Mouse (Mus musculus) CH12F3 (cell line): ENCODE results near the gene Elp4.

Source experiments
- in situ Hi-C: fragments of 300-500 bp; cut with MboI; formaldehyde crosslinking; loops from 2 replicates; pipeline ENCODE4 v1.14.3; 2020; ENCODE audit warnings: low sequenced_read_pairs

The Elp4 gene

DNA sequence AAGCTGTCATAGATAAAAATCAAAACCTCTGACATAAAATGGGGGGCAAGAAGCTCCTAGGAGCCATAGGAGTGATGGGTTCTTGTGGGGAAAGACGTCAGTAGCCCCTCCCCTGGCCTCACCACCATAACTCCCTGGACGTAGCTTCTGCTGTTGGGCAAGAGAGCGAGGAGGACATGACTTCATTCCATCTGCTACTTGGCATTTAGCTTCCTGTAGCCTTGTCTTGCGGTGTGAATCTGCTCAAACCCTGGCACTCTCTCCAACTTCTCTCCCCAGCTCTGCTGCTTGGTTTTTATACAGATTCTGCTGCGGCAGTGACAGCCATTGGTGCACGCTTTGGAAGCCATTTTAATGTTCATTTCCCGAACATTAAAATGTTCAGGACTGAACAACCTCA is 157.5 kb downstream of the Elp4 start:
- in situ Hi-C loops: no loop called here

DNA sequence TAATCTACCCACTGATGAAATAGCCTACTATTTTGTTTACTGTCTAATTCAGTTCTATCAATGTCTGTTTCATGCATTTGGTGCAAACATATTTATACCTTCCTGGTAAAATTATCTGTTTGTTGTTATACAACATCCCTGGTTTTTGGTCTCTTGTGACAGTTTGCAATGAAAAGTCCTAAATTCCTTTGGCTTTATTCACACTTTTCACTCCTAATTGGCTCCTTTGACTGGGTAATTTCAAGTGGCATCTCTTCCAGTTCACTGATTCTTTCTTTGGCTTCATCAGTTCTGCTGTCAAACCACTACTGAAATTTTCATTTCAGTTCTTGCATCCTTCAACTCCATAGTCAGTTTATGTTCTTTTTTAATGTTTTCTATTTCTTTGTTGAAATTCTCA is 168.2 kb downstream of the Elp4 start:
- in situ Hi-C loops: no loop called here

DNA sequence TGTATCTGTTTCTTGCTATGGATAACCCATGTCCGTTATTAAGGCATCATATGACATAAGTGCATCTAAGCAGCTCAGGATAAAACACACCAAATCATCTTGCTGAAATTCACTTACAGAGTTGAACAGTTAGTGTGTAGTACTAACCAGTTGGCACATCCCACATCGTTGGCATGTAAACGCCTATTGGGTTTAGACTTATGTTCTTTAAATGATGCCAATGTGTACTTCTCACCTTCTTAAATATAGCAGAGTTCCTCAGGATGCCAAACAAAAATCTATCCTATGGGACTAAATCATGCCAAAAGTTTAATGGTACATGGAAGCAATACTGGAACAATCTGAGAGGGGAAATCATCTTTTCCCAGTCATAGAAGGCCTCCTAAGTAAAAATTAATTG is 173.7 kb downstream of the Elp4 start:
- in situ Hi-C loops: no loop called here

DNA sequence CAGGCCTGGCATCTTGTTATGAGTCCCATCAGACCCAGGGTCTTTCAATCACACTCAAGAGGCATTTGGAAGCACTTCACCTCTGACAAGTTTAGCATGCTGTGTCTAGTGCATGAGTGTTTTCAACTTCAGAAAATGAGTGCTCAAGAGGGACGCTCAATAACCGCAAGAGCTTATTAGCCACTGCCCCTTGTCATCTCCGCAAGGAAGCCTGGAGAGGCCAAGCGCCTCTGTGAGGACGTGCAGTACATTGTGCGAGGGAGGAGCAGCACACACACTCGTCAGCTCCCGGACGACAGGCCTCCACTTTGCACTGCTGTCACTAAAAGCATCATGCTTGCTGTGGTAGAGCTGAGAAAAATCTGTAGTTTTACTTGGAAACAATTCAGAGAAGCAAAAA is 177.7 kb downstream of the Elp4 start:
- in situ Hi-C loops: no loop called here

DNA sequence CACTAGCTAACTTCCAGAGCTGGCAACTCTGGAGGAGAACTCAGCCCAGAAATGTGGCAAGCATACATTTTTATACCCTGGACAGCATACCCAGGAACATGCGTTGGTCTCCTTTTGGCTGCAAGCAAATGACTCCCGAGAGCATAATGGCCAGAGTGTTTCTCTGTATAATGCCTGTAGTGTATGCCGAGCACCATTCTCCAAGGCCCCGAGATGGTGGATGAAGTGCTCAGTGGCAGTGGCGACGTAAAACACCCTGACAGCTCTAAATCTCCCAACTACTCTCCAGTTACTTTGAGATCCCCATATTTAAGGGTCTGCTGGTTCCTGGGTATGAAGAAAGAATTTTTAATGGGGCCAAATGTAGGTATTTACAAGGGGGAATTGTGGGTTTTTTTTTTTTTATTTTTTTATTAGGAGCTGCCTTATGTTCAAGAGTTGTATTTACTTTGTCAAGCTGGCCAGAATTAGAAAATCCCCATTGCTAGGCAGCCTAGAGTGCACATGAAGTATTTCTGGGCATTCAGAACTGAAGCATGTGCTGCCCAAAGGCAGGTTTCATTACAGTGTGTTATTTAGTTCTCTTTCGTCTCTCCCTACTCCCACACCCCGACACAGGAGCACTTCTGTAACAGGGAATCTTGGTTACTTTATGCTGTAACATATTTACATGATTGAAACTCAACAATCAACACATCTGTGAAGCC is 188.8 kb downstream of the Elp4 start:
- in situ Hi-C loops: no loop called here

DNA sequence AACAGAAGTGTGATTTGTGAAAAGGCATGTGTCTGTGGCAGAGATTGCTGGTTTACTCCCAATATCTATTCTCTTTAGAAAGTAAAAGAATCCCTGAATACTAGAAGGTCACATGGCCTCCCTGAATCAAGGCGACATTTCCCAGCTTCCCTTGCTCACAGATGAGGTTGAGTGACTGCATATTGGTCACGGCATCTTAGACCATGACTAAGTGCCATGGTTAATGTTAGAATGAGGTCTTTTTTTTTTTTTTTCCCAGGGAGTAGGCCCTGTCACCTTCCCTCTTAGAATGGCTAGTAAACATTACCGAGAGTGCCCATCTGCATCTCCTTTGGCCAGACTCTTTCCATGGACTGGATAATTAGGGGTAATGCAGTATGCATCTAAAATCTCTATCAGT is 193.9 kb downstream of the Elp4 start:
- in situ Hi-C loops: no loop called here

DNA sequence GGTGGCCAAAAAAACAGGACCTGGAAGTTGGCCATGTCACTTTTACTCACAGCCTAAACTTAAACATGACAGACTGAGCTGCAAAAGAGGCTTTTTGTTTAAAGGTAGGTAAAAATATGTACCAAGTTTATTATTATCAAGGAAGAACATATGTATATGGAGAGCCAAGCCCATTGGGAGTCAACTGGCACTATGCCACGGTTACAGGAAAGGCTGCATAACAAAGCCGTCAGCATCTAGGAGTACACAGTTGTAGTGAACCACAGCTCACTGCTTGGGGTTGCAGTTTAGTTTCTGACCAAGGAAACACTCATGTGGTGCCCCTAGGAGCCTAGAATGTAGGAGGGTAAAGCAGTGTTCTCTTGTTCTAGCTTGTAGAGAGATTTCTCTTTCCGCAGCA is 195.2 kb downstream of the Elp4 start:
- in situ Hi-C loops: no loop called here

DNA sequence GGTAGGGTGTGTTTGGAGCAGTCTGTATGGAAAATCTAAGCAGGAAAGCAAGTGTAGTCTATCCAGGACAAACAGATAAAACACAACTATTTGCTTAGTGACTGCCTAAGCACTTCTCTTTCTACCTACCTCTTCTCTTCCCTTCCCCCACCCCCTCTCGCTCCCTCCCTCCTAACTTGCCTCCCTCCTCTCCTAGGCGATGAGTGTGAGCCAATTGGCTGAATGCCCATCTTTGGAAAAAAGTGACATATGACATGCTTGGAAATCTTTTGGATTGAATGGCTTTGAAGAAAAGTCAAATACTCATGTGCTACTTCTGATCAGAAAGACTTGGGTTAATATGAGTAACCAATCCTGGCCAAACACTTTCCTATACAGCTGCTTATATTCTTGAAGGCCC is 199.0 kb downstream of the Elp4 start:
- in situ Hi-C loops: no loop called here

DNA sequence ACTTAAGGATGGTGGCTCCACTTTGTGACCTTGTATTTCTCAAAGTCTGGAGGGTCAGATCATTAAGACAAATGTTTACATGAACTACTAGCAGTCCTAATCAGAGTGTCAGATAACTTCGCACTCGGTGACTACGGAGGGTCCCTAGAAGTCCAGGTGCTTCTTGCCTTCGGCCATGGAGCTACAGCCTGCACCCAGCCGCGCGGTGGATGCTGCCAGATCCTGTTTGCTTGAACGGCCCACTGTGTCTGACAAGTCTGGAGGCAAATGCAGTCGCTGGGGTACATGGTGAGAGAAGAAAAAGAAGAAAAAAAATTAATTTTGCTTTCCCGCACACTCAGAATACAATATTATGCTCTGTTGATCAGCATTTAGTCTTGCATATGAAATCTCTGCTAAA is 201.8 kb downstream of the Elp4 start:
- in situ Hi-C loops: no loop called here

DNA sequence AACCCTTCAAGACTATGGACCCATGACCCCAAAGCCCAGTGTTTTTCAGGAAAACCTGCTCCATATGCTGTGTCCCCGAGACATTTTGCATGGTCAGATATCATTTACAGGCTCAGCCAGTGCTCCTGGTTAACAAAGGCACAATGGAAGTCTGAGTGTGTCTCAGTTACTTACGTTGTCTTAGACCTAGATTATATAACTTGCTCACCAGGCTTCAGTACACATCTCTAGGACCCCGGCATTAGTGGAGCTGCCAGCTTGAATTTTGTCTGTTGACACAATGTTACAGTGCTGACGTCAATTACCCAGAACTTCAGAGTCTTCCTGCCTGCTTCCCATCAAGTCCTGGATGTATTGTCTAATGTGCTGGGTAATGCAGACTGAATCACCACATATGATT is 202.6 kb downstream of the Elp4 start:
- in situ Hi-C loops: no loop called here

DNA sequence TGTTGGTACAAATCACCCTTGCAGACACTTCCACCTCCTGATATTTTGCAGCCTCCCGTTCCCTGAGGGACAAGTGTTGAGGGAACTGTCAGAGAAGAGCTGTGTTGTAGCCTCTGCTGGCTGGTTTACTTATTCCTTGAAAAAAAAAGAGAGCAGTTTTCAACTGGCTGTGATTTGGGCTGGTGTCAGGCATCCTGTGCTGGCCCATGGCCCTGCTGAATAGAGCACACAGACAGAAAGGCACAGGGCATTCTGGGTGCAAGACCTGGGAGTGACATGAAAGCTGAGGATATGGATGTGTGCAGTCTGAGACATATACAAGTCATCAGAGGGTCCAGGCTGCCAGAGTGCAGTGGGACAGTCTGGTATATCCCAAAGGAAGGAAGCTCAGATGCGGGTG is 205.7 kb downstream of the Elp4 start:
- in situ Hi-C loops: no loop called here

DNA sequence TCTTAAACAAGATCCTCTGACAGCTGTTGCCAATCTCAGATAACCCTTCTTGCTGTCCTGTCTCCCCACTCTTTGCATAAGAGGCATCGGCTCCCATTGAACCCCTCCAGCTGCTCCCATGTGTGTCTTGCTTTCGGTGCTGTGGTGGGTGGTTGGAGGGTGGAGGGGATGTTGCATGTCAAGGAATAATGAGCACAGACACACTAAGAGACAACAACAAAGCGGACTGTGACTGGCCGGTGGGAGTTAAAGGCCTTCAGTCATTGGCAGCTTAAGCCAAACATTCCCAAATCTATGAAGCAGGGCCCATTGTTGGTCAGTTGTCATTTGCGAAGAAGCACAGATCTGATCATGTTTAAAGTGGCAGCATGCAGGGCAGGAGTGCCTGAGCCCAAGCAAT is 206.6 kb downstream of the Elp4 start:
- in situ Hi-C loops: no loop called here

DNA sequence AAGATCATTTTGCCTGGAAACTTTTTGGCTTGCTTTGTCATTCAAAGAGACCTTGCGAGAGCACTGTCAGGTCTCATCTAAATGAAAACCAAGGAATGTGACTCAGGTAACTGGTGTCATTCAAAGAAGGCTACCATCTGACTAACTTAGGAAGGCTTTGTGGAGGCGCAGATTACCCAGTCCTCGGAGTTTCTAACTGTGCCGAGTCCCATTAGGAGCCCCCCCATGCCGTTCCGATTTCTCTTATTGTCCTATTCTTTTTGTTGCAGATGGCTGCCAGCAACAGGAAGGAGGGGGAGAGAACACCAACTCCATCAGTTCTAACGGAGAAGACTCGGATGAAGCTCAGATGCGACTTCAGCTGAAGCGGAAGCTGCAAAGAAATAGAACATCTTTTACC is 213.1 kb downstream of the Elp4 start:
- in situ Hi-C loops: no loop called here

DNA sequence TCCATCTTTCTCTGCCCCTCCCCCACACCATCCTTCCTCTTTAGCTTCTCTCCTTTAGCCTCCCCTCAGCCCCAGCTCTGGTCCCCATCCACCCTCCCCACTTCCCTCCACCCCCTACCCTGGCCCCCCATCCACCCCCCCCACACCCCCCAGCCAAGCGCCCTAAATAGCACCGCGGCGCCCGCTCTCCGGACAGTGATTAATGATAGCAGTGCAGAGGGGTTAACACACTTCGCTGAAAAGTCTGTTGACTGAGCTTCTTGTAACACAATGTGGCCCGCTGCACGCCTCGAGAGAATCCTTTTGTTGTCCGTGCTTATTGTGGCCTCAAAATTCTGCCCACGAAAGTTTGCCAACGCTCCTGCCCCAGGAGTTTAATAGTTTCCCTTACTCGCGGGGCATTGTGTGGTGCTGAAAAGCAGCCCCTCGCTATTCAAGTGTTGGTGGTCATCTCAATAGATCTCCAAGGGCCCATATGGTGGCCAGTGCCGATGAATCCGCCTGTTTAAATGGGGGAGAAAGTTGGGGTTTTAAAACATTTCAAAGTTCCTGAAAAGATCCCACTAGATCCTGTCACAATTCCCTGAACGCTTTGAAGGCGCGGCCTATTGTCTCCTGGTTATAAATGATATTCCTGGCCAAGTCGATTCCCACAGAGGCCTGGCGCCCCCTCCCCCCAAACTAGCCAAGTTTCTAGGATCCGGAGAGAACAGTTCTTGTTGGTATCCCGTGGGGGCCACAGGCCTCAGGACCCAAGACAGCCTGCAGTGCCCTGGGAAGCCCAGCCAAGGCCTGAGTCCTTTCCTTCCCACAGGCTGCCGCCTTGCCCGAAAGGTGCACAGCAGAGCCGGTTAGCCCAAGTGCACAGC is 214.4 kb downstream of the Elp4 start:
- in situ Hi-C loops: no loop called here

DNA sequence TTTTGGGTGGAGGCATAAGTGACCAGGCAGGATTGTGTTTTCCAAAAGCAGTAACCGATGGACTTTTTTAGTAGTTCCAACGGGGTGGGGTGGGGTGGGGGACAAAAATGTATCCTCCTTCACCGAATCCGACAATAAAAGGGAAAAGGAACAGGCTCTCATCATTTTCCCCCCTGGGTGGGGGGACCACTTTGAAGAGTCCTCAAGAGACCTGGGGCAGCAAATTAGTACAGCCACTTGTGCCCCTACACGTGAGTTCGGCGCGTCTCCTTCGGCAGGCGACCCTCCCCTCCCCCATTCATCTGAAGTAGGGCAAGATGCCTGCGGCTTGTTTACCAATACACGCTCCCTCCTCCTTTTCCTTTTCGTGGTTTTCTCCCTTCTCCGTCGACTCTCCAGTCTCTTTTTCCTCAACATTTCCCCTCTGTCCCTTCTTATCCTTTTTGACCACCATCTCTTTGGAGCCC is 215.0 kb downstream of the Elp4 start:
- in situ Hi-C loops: no loop called here

DNA sequence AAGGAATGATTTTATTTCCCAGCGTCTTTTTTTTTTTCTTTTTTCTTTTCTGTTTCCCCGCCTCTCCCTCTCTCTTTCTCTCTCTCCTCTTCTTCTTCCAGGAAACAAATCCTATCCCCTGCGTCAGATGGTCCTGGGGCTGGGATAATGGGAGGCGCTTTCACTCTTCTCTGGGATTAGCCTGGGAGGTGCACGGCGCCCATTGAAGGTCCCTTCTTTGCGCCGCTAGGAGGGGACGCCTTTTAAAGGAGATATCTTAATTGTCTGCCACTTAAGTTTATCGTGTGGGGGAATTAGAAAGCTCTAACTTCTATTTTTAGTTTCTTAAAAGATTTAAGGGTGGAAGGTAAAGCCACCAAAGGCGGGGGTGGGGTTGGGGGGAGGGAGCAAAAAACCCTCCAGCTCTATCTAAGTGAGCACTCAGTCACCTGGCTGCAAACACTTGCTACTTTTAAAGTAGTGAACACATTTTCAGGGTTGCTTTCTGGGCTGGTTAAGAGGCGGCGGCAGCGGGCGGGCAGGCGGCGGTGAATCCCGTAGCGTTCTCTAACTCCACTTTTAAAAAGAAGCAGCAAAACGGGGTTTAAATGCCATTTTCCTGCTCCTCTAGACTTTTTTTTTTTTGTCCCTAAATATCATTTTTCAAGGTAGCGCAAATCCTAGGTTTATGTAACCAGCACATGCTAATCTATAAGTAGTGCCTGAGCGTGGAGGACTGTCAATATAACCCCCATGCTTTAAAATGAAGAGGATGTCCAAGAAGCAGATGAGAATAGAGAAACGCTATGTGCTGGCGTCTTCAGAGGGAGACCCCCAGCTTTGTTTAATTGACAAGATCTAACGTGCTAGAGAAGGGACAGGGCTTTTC is 215.7 kb downstream of the Elp4 start:
- in situ Hi-C loops: no loop called here

DNA sequence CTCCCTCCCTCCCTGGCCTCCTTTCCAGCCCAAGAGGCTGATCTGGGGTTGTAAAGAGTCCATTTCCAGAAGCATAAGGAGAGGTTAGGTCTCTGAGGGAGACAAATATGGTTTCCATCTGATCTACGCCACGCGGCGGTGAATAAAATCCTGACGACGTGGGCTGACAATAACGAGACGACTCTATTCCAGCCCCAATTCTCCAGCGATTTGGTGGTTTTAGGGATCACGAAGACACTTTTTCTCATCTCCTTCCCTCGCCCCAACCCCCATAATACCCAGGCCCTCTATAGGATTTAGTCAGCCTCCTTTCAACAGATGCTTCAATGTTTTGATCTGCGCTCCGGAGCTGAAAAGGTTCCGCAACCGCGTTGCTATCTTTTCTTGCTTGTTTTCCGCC is 216.4 kb downstream of the Elp4 start:
- in situ Hi-C loops: no loop called here

DNA sequence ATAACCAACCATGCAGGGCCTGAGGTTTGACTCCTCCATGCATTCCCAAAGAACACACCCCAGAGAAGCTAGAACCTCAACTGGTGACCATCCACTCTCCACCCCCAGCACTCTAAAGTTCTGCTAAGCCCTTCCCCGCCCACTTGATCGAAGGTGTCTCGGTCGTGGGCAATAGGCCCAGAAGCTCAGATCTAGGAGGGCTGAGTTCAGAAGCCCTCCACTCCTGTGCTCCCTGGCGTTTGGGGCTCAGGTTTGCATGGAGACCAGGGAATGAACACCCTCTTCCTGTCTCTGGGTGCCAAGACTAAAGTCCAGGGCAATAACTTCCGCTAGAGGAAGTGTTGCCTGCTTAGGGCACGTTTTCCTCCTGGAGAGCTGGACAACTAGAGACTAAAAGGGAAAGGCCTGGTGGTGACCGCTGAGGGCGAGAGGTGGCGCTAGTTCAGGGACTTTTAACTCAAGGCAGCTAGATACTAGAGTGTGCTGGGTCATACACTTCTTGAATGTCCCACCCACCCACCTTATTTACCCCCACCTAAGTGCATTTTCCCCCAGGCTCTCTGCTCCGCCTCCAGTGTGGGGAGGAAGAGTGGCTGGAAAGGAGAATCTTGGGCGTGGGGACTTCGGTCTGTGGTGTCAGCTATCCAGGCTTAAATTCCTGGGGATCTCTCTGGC is 216.9 kb downstream of the Elp4 start:
- in situ Hi-C loops: no loop called here

DNA sequence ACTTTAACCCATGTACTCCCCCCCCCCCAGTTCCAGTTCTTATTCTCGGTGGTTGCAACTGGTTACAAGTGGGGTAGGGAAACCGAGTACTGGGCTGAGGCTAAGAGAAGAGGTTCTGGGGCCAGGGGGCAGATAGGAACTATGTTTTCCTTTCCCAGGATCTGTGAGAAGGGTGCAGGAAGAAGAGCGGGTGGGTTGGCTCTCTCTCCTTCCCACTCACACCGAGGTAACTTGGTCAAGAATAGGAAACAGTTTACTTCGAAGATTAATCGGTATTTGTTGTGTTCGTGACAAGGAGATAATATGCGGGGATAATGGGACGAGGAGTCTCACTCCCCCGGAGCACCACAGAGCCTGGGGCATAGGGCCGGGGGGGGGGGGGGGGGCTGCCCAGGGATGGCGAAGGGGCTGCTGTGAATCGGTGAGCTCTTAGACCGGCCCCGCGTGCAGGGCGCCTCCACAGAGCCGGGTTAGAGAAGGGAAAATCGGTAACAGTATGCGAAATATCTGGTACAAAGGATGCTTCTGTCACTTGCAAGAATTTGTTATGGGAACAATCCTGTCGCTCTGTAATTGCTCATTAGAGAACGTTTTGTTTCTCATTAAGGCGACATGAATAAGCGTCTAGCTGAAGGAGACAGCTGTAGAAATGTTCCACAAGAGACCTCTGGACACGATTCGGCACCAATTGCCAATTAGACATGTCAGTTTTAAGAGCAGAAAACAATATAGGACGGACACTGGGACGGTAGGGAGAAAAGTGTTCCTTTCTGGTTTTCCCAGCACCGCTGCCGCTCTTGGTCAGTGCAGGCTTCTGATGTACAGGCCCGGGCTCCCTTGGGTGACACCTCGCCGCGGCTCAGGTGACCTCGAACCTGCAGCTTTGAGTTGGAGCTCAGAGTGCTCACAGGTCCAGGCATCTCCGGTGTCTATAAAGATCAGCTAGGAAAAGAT is 217.7 kb downstream of the Elp4 start:
- in situ Hi-C loops: no loop called here

DNA sequence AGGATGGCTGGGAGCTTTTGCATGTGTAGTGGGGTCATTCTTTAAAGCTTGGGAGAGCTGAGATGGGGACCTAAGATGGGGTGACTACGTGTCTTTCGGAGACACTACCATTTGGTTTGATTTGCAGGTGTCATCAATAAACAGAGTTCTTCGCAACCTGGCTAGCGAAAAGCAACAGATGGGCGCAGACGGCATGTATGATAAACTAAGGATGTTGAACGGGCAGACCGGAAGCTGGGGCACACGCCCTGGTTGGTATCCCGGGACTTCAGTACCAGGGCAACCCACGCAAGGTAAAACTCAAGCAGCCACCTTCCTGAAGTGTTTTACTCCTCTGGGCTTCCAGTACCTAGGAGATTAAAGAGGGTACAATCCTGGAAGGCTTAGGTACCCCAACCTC is 218.7 kb downstream of the Elp4 start:
- in situ Hi-C loops: no loop called here
